Mouse (Mus musculus) mature B cell (primary cell): ENCODE measurements around the gene Robo3.

Source experiments
- in situ Hi-C: fragments of 300-500 bp; cut with MboI; formaldehyde crosslinking; loops from 2 replicates; pipeline ENCODE4 v1.14.3; 2019

The Robo3 gene

GRCm38 (mm10) chr9:37430582-37430981 is 2.5 kb downstream of the Robo3 start:
- in situ Hi-C loops, result no loop called here

DNA sequence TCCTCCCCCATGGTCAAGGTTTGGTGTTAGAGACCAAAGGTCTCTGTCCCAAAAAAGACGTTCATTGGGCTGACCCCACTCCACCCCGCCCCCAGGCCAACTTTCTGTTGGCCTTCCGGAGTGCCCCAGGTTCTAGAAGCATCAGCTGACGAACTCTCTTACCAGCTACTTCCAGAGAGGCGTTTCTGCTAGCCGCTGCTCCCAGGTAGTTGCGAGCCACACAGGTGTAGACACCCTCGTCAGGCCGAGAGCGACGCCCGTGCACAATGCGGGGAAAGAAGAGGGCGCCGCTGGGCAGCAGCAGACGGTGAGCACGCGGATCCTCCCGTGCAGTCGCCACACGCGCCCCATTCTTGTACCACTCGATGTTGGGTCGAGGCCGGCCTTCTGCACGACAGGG is 3.7 kb downstream of the Robo3 start:
- in situ Hi-C loops, result no loop called here

DNA sequence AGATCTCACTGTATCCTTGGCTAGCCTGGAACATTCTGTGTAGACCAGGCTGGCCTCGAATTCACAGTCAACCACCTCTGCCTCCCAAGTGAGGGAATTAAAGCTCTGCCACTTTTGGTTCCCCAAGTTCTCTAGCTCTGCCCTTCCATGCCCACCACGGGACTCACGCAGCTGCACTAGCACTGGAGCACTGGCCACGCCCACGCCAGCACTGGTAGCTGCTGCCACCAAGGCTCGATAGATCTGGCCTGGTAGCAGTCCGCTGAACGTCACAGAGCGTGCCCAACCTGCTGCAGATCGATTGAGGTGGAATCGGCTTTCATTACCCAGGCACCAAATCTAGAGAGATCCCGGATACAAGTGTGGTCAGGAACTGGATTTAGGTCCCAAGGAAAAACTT is 11.8 kb downstream of the Robo3 start:
- in situ Hi-C loops, result no loop called here

- in situ Hi-C loops, result no loop called here
Measured at GRCm38 (mm10) chr9:37420676-37421075, 12.4 kb downstream of the Robo3 start.

DNA sequence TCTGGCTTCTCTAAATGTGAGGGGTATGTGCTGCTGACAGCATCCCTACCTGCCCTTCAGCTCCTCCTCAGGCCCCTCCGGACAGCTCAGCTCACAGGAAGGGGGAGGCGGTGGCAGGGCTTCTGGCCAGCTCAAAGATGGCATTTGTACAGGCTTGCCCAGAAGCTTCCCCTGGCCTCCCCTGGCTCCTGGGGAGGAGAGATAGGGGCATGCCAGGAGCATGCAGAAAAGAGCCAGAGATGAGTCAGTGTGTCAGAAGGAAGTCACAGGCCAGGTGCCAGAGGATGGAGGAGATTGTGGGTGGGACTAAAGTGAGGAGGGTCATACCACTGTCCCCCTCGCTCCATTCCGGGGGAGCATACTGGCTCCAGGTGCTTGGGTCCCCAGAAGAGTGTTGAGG is 14.3 kb downstream of the Robo3 start:
- in situ Hi-C loops, result no loop called here

- in situ Hi-C loops, result no loop called here
Measured at GRCm38 (mm10) chr9:37414666-37415065, 18.4 kb downstream of the Robo3 start.

DNA sequence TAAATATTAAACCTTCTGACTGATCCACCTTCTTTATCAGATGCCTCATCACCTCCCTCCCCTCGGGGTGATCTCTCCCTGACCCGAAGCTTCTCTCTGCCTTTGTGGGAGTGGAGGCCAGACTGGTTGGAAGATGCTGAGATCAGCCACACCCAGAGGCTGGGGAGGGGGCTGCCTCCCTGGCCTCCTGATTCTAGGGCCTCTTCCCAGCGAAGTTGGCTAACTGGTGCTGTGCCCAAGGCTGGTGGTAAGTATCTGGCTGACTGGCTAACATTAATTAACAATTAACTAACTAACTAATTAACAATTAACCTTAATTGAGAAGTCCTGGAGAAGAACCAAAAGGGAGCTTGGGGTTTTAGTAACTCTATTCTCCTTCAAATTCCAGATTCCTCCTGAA is 20.1 kb downstream of the Robo3 start:
- in situ Hi-C loops, result no loop called here

DNA sequence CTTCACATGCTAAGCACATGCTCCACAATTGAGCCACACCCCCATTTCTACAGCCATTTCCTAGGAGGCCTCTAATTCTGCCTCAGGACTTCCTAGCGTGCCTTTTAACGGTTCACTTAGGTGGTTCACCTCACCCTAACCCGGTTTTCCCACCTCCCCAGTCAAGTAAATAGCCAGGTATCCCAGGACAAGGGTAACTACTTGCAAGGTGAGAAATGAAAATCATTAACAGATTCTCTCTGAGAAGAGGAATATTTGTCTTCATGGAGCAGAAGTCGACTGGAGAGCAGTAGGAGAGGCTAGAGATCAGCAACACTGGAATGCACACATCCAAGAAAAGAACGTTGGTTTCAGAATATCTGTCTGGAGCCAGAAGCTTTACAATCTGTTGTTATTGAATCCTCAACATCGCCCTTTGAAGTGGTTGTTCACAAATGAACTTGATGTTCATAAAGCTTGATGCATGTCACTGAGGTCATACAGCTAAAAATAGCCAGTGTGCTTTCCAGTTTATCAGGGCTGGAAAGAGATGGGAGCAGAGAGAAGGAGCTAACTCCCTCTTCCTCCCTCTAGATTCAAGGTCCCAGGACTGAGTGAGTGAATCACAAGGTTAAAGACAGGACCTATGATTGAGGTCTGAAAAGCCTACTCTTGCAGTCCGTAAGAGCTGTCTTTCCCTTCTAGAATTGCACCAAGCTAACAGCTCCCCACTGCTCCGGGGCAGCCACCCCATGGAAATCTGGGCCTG is 23.2 kb downstream of the Robo3 start:
- in situ Hi-C loops, result no loop called here

DNA sequence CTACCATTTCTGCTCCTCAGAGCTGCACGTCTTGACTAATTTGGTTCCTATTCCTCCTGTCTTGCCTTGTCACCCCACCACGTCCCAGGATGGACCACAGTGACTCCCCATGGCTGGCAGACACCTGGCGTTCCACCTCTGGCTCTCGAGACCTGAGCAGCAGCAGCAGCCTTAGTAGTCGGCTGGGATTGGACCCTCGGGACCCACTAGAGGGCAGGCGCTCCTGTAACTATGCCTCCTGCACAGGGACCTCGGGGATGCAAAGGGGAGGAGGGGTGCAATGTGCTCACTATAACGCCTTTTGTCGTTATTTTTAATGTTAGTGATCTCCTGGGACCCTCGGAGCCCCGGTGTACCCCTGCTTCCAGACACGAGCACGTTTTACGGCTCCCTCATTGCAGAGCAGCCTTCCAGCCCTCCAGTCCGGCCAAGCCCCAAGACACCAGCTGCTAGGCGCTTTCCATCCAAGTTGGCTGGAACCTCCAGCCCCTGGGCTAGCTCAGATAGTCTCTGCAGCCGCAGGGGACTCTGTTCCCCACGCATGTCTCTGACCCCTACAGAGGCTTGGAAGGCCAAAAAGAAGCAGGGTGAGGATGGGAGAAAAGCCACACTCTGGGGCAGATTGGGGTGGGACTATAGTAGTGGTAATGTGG is 25.1 kb downstream of the Robo3 start:
- in situ Hi-C loops, result no loop called here

DNA sequence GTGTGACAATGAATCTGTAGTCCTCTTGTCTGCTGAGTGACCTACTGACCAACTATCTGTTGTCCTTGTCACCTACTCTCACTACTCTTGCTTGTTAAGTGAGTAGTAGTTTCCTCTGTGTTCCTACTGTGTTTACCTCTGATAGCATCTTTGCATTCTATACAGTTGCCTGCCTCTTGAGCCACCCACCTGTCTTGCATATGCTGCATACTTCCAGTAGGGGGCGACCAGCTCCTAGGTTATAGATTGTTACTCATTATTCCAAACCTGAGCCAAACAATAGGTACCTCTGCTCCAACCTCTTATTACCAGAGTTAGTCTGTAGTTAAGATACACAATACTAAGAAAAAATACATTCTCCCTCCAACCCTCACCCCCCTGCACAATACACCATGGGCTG is 26.7 kb downstream of the Robo3 start:
- in situ Hi-C loops, result no loop called here

DNA sequence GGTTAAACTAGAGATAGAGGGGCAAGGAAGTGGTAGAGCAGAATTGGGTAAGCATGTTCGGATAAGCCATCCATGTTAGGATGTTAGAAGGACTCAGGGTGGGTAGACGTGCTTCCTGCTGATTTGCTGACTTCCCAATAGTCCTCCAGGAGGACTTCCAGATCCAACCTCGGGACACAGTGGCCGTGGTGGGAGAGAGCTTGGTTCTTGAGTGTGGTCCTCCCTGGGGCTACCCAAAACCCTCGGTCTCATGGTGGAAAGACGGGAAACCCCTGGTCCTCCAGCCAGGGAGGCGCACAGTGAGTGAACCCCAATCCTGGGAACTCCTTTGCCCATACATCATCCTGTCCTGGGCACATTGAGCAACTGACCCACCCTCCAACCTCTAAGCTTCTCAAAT is 30.0 kb downstream of the Robo3 start:
- in situ Hi-C loops, result no loop called here

DNA sequence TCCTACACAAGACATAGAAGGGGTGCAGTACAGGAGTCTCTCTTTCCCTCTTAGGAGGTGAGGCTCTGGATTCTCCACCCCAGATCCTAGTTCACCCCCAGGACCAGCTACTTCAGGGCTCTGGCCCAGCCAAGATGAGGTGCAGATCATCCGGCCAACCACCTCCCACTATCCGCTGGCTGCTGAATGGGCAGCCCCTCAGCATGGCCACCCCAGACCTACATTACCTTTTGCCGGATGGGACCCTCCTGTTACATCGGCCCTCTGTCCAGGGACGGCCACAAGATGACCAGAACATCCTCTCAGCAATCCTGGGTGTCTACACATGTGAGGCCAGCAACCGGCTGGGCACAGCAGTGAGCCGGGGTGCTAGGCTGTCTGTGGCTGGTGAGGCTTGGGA is 30.5 kb downstream of the Robo3 start:
- in situ Hi-C loops, result no loop called here

GRCm38 (mm10) chr9:37401802-37402201 is 31.2 kb downstream of the Robo3 start, which contains the start of gene Robo4:
Gene Robo4 (plus strand): TSS chr9:37401897.
- in situ Hi-C loops, result no loop called here

GRCm38 (mm10) chr9:37400585-37400984 is 32.5 kb downstream of the Robo3 start:
- in situ Hi-C loops, result no loop called here

GRCm38 (mm10) chr9:37393482-37394131 is 39.4 kb downstream of the Robo3 start:
- in situ Hi-C loops, result no loop called here

- in situ Hi-C loops, result no loop called here
Measured at GRCm38 (mm10) chr9:37392071-37392470, 41.0 kb downstream of the Robo3 start.

DNA sequence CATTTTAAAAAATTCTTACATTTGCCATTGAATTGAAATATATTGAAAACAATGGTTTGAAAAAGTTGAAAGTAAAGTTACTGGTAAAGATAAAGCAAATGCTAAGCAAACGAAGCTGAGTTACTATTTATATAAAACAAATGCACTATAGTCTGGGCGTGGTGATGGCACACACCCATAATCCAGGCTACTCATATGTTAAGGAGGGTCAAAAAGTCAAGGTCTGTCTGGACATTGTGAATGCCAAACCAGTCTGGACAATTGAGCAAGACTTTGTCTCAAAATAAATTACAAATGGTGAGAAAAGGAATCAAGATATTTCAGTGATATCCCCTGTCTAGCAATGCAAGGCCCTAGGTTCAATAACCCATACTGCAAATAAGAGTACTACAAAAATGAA is 42.2 kb downstream of the Robo3 start:
- in situ Hi-C loops, result no loop called here

- in situ Hi-C loops, result no loop called here
Measured at GRCm38 (mm10) chr9:37384284-37385182, 48.5 kb downstream of the Robo3 start.

GRCm38 (mm10) chr9:37383161-37383560 is 49.9 kb downstream of the Robo3 start:
- in situ Hi-C loops, result no loop called here

DNA sequence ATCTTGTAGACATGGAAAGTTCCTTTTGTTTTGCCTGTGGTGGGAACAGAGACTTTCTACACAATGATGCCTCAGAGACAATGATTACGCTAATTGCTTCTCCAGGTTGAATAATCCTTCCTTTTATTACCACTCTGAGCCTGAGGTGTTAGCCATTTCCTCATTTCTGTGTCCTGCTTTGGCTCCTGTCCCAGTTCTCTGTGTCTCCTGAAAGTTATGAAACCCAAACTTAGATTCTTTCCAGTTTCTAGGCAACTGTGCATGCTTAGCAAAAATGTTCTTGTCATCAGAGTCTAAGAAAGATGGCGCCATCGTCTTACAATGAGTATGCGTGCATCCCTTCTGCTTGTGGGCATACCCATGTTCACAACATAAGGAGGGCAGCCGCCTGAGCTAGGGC is 57.3 kb downstream of the Robo3 start:
- in situ Hi-C loops, result no loop called here

GRCm38 (mm10) chr9:37371232-37371801 is 61.7 kb downstream of the Robo3 start:
- in situ Hi-C loops, result no loop called here

- in situ Hi-C loops, result no loop called here
Measured at GRCm38 (mm10) chr9:37368860-37369259, 64.2 kb downstream of the Robo3 start.
